Mouse (Mus musculus) cerebellum, adult 8-10 months (tissue): ENCODE results near the gene Rbm31y.
"Not testable (repeated sequence)": the region's sequence is repeated elsewhere in the genome, so short reads cannot be mapped to it uniquely, and the experiment has no call there.

ENCODE experiments used
- DNase-seq: peaks from one replicate; pipeline ENCODE4 v3.0.0; 2022

Gene Rbm31y

GRCm38 (mm10) chrY:17400461-17400860 lies at the start of gene Rbm31y:
Gene Rbm31y (plus strand): TSS chrY:17400761.
- DNase-seq, result not testable (repeated sequence)
